Mouse (Mus musculus) limb, embryonic 14.5 days (tissue): ENCODE results near the gene Ghitm. TPM values are rescaled to one million over a fixed set of nuclear protein-coding genes. Genes with fewer than 3 reads are reported as not detected.

ENCODE experiments used
- ATAC-seq: fragments of 200-750 bp; cut with Nextera tagmentation; 2 replicates; pipeline ENCODE4 v1.8.0; 2017; ENCODE audit warnings: low read depth, moderate number of reproducible peaks, moderate TSS enrichment; ENCODE audit not compliant: low FRiP score
- DNase-seq: peaks from one replicate; pipeline ENCODE4 v3.0.0-alpha.2; 2015; ENCODE audit warnings: low spot score
- H3K27ac ChIP-seq: fragments of 300-500 bp; sonication (generic); replicated peaks from 2 replicates; pipeline ENCODE4 v1.5.1; 2014; ENCODE audit warnings: low read depth, mild to moderate bottlenecking, low read length, moderate library complexity, mixed read lengths
- H3K27me3 ChIP-seq: fragments of 300-500 bp; sonication (generic); 2 replicates; pipeline ENCODE4 v1.6.1; 2014; ENCODE audit warnings: low read length, mixed read lengths; ENCODE audit not compliant: control insufficient read depth, insufficient read depth
- H3K36me3 ChIP-seq: fragments of 300-500 bp; sonication (generic); 2 replicates; pipeline ENCODE4 v1.6.1; 2014; ENCODE audit warnings: mild to moderate bottlenecking, low read length, moderate library complexity, mixed read lengths; ENCODE audit not compliant: control insufficient read depth, insufficient read depth
- H3K4me1 ChIP-seq: fragments of 300-500 bp; sonication (generic); 2 replicates; pipeline ENCODE4 v1.6.1; 2014; ENCODE audit warnings: antibody characterized with exemption, low read length, mixed read lengths; ENCODE audit not compliant: control insufficient read depth, insufficient read depth
- H3K4me2 ChIP-seq: fragments of 300-500 bp; sonication (generic); replicated peaks from 2 replicates; pipeline ENCODE4 v1.6.1; 2014; ENCODE audit warnings: low read depth, mild to moderate bottlenecking, low read length, moderate library complexity; ENCODE audit not compliant: severe bottlenecking
- H3K4me3 ChIP-seq: fragments of 300-500 bp; sonication (generic); replicated peaks from 2 replicates; pipeline ENCODE4 v1.5.1; 2014; ENCODE audit warnings: low read length
- H3K9ac ChIP-seq: fragments of 300-500 bp; sonication (generic); 2 replicates; pipeline ENCODE4 v1.6.1; 2014; ENCODE audit warnings: mild to moderate bottlenecking, low read depth, low read length, moderate library complexity; ENCODE audit not compliant: severe bottlenecking
- H3K9me3 ChIP-seq: fragments of 300-500 bp; sonication (generic); 2 replicates; pipeline ENCODE4 v1.6.1; 2016; ENCODE audit warnings: low read length; ENCODE audit not compliant: control insufficient read depth
- POLR2A ChIP-seq: fragments of 200-500 bp; IDR thresholded peaks from 2 replicates; pipeline ENCODE4 v1.8.0; 2012; ENCODE audit warnings: inconsistent platforms, mild to moderate bottlenecking, moderate library complexity, borderline replicate concordance; ENCODE audit not compliant: insufficient read depth, insufficient read length; ENCODE audit errors: extremely low read depth
- WGBS: fragments of 180-500 bp; shearing (Covaris S2); extraction: QIAGEN DNeasy Blood & Tissue Kit; methylation state at CpG from one replicate; pipeline ENCODE4 v1.1.7; 2014; 5-methylcytosine and 5-hydroxymethylcytosine counted together
- polyA plus RNA-seq, 2 experiments: library from polyadenylated mRNA; depleted of rRNA in 1 of 2; stranded (reverse) in 1 of 2; unstranded in 1 of 2; fragments of >200 nt; fragmentation: Nextera tagmentation in 1 of 2; extraction: Ambion mirVana in 1 of 2; gene quantifications; 2 replicates each; pipeline versions ENCODE4 v1.2.1 to v1.2.3; 2012 to 2014

The Ghitm gene
- polyA plus RNA-seq, 2 experiments: 84.9 to 170 TPM

GRCm38 (mm10) chr14:37135671-37136070 lies 599 bp upstream of the Ghitm start:
- H3K9ac ChIP-seq: peak overlapping the region; percentile 84
- WGBS: 2% methylated on average over 10 of the region's 10 CpGs
- H3K4me1 ChIP-seq: peaks cover 5% of the 10 kb centered on the region
- H3K4me3 ChIP-seq: peak overlapping the region; percentile 72
- no peak for DNase-seq
- no peak overlapping the region for H3K27ac ChIP-seq
- no peaks in the 10 kb centered on the region for H3K27me3 ChIP-seq
- H3K9me3 ChIP-seq: no peaks in the 10 kb centered on the region
- no peak for TF ChIP-seq POLR2A
- no peak for ATAC-seq
- peaks cover 25% of the 10 kb centered on the region for H3K36me3 ChIP-seq
- H3K4me2 ChIP-seq: peak overlapping the region; percentile 47

GRCm38 (mm10) chr14:37134304-37135126 lies 557 bp downstream of the Ghitm start:
- peaks cover 35% of the 10 kb centered on the region for H3K36me3 ChIP-seq
- no peaks in the 10 kb centered on the region for H3K9me3 ChIP-seq
- peaks cover 5% of the 10 kb centered on the region for H3K4me1 ChIP-seq
- peak overlapping the region; percentile 72 for H3K4me3 ChIP-seq
- H3K27ac ChIP-seq: peak overlapping the region; percentile 63; the same call in 1 of the 2 replicates
- no peak for TF ChIP-seq POLR2A
- 4% methylated on average over 25 of the region's 40 CpGs for WGBS
- no peaks in the 10 kb centered on the region for H3K27me3 ChIP-seq
- peak; percentile 4; the same call in 1 of the 2 replicates for ATAC-seq
- no peak for DNase-seq
- H3K4me2 ChIP-seq: peak overlapping the region; percentile 50
- H3K9ac ChIP-seq: peak overlapping the region; percentile 84

GRCm38 (mm10) chr14:37127652-37128051 lies 7.4 kb downstream of the Ghitm start:
- peak; percentile 45 for DNase-seq
- WGBS: 43% methylated on average over 4 of the region's 4 CpGs
- no peak overlapping the region for H3K4me3 ChIP-seq
- peaks cover 76% of the 10 kb centered on the region for H3K36me3 ChIP-seq
- no peaks in the 10 kb centered on the region for H3K9me3 ChIP-seq
- no peaks in the 10 kb centered on the region for H3K27me3 ChIP-seq
- no peak overlapping the region for H3K4me2 ChIP-seq
- H3K27ac ChIP-seq: no peak overlapping the region
- no peak for TF ChIP-seq POLR2A
- H3K9ac ChIP-seq: no peak overlapping the region
- ATAC-seq: no peak
- no peaks in the 10 kb centered on the region for H3K4me1 ChIP-seq

GRCm38 (mm10) chr14:37119233-37119632 lies 15.8 kb downstream of the Ghitm start:
- Histone ChIP-seq H3K27me3 (no peaks in the 10 kb centered on the region), H3K36me3 (peaks cover 20% of the 10 kb centered on the region), H3K4me1 (no peaks in the 10 kb centered on the region), H3K4me2 (no peak overlapping the region), H3K9ac (no peak overlapping the region), H3K9me3 (no peaks in the 10 kb centered on the region), H3K27ac (no peak overlapping the region), H3K4me3 (no peak overlapping the region)
- DNase-seq: no peak
- TF ChIP-seq POLR2A: no peak
- ATAC-seq: no peak
- WGBS: 91% methylated on average over 4 of the region's 4 CpGs

- Histone ChIP-seq H3K9me3 (no peaks in the 10 kb centered on the region), H3K9ac (no peak within 1 kb of the TSS), H3K4me1 (peaks cover 6% of the 10 kb centered on the region), H3K4me2 (no peak within 1 kb of the TSS), H3K4me3 (no peak within 1 kb of the TSS), H3K27me3 (no peaks in the 10 kb centered on the region), H3K27ac (no peak within 1 kb of the TSS), H3K36me3 (no peaks in the 10 kb centered on the region)
- TF ChIP-seq POLR2A: no peak
- 50% methylated on average over 3 of the region's 3 CpGs for WGBS
- ATAC-seq (no peak), DNase-seq (no peak)
Observed at GRCm38 (mm10) chr14:37113922-37114321, 21.1 kb downstream of the Ghitm start, which contains the start of gene 2610528A11Rik. 2610528A11Rik (minus strand) TSS chr14:37114022.
